Mouse (Mus musculus): ENCODE measurements at regions not wholly inside any gene's neighbourhood (a gene's known extent, or its start where the extent isn't known, plus 50 kb on each side); places are given as distances from the start of the nearest gene placed in this dataset.

DNA sequence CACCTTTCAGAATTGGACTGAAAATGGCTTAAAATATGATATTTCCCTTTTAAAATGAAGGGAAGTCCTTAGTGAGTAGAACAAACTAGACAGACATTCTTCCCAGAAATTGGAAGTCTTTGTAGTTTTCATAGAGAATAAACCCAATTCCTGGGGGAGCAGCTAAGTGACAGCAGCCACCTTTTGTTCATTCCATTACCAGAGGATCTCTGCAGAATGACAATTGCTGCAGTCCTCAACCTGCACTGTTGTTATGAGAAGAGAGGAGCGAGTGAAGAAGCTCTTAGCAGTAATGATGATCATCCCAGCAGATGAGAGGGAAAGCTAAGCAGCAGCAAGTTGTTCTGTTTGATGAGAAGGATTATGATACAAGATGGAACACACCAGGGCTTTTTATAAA lies 831.0 kb upstream of the Cdh10 start:
- no peak overlapping the region for H3K4me3 ChIP-seq (replicated peaks; ENCODE audit: low read length)
- H3K27ac ChIP-seq (ENCODE audit: low read length) = no peak overlapping the region
- no peak overlapping the region for H3K9ac ChIP-seq (replicated peaks; ENCODE audit: low read depth, low read length)
- no peaks in the 10 kb centered on the region for H3K9me3 ChIP-seq (ENCODE audit: control insufficient read depth, low read length)
- H3K4me1 ChIP-seq (replicated peaks; ENCODE audit: control insufficient read depth, insufficient read depth, low read length) = no peaks in the 10 kb centered on the region
- WGBS = 49% methylated on average over 1 of the region's 1 CpGs
- ATAC-seq = no peak
- H3K4me2 ChIP-seq (ENCODE audit: low read length) = no peak overlapping the region
- no peaks in the 10 kb centered on the region for H3K36me3 ChIP-seq (ENCODE audit: control insufficient read depth, insufficient read depth)
- H3K27me3 ChIP-seq (replicated peaks; ENCODE audit: control insufficient read depth, insufficient read depth, low read length) = no peaks in the 10 kb centered on the region

DNA sequence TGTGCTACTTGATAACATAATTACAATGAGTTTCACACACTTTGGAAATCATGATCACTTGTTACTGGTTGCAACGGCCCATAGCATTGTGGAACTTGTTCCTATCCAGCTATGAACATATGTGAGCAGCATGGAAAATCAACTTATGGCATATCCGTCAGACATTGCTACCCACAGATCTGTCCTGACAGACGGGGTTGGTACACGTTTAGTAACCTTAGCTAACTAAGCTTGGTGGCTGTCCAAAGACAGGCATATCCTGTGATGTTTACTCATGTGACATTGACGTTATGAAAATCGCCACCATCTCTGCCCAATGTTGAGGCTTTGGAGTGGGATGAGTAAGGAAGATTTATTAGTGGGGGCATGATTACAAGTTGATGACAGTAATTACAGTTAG lies 786.1 kb upstream of the Cdh10 start:
- Histone ChIP-seq H3K9ac (replicated peaks; ENCODE audit: low read depth, low read length) (no peak overlapping the region), H3K9me3 (ENCODE audit: control insufficient read depth, low read length) (no peaks in the 10 kb centered on the region), H3K27me3 (replicated peaks; ENCODE audit: control insufficient read depth, insufficient read depth, low read length) (no peaks in the 10 kb centered on the region), H3K4me3 (replicated peaks; ENCODE audit: low read length) (no peak overlapping the region), H3K4me1 (replicated peaks; ENCODE audit: control insufficient read depth, insufficient read depth, low read length) (no peaks in the 10 kb centered on the region), H3K4me2 (ENCODE audit: low read length) (no peak overlapping the region), H3K36me3 (ENCODE audit: control insufficient read depth, insufficient read depth) (no peaks in the 10 kb centered on the region), H3K27ac (ENCODE audit: low read length) (no peak overlapping the region)
- no peak for ATAC-seq
- 80% methylated on average over 6 of the region's 6 CpGs for WGBS

DNA sequence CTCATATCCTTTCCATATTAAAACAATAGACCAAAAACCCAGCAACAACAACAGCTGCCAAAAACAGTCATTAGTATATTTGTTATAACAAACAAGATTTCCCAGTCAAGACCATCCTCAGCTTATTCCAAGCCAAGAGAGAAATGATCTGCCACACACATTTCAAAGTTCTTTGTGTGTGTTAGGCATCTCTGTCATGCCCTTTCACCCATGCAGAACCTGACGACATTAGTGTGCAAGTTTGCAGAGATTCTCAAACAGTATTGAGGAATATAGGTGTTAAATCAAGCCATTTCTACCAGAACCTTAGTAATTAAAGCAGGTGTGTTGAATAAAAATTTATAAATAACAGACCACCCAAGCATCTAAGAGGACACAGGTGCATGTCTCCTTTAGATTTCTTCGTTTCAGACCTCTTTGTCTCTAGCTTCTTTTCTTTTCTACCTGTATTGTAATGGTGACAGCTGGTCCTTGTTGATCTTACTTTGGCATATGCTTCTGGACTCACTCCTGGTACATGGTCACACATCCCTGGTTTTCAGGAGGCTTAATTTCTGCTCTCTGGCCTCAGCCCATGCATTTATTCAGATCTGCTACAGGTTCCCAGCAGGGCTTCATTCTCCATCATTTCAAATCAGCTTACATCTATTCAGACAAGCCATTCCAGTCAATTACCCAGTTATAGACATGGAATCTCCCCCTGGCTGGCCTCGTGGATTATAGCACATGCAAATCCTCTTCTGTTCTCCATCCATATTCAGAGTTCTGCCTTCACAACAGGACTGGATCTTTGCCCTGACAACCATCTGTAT lies 766.3 kb upstream of the Cdh10 start:
- WGBS = 6% methylated on average over 3 of the region's 3 CpGs
- H3K27me3 ChIP-seq (replicated peaks; ENCODE audit: control insufficient read depth, insufficient read depth, low read length) = no peaks in the 10 kb centered on the region
- no peaks in the 10 kb centered on the region for H3K9me3 ChIP-seq (ENCODE audit: control insufficient read depth, low read length)
- H3K9ac ChIP-seq (replicated peaks; ENCODE audit: low read depth, low read length) = no peak overlapping the region
- H3K36me3 ChIP-seq (ENCODE audit: control insufficient read depth, insufficient read depth) = no peaks in the 10 kb centered on the region
- ATAC-seq = peak; percentile 97
- no peaks in the 10 kb centered on the region for H3K4me1 ChIP-seq (replicated peaks; ENCODE audit: control insufficient read depth, insufficient read depth, low read length)
- peak overlapping the region; percentile 58 for H3K27ac ChIP-seq (ENCODE audit: low read length)
- H3K4me3 ChIP-seq (replicated peaks; ENCODE audit: low read length) = no peak overlapping the region
- no peak overlapping the region for H3K4me2 ChIP-seq (ENCODE audit: low read length)

DNA sequence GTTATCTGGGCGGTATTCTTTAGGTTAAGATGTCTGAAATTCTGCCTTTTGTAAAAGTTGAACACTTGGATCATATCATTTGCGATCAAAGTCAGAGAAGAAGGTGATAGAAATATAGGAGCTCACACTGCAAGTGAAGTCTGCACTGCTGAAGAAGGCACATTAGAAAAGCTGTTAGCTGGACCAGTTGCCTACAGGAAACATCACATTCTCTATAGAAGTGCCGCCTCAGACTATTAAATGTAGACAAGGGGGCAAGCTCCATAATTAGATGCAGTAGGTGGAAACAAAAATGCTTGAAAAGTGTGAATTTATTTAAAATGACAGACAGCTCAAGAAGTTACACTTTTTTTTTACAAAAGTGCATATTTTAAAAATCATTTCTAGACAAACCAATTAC lies 753.2 kb upstream of the Cdh10 start:
- H3K27me3 ChIP-seq (replicated peaks; ENCODE audit: control insufficient read depth, insufficient read depth, low read length) = no peaks in the 10 kb centered on the region
- H3K4me3 ChIP-seq (replicated peaks; ENCODE audit: low read length) = no peak overlapping the region
- H3K36me3 ChIP-seq (ENCODE audit: control insufficient read depth, insufficient read depth) = no peaks in the 10 kb centered on the region
- H3K9ac ChIP-seq (replicated peaks; ENCODE audit: low read depth, low read length) = no peak overlapping the region
- no peaks in the 10 kb centered on the region for H3K9me3 ChIP-seq (ENCODE audit: control insufficient read depth, low read length)
- 75% methylated on average over 3 of the region's 3 CpGs for WGBS
- H3K4me2 ChIP-seq (ENCODE audit: low read length) = no peak overlapping the region
- H3K4me1 ChIP-seq (replicated peaks; ENCODE audit: control insufficient read depth, insufficient read depth, low read length) = no peaks in the 10 kb centered on the region
- H3K27ac ChIP-seq (ENCODE audit: low read length) = no peak overlapping the region
- ATAC-seq = peak; percentile 64; the same call in 1 of the 2 replicates

DNA sequence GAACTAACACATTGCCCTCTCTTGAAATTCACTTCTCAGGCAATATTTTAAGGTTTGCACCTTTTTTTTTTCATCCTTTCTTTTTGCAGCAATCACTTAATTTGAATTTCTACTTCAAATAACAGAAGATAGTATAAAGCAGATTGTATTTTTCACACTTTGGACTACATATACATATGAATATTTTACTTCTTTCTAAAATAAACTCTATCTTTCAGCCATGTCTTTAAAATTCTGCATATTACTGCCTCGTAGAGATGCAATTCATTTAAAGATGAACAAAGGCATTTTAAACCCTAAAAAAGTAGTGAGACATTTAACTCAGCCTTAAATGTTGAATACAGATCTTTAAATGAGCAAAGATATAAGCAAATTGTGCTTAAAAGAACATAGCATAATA lies 739.1 kb upstream of the Cdh10 start:
- Histone ChIP-seq H3K27me3 (replicated peaks; ENCODE audit: control insufficient read depth, insufficient read depth, low read length) (no peaks in the 10 kb centered on the region), H3K4me1 (replicated peaks; ENCODE audit: control insufficient read depth, insufficient read depth, low read length) (peaks cover 2% of the 10 kb centered on the region; the same call in 1 of the 2 replicates), H3K27ac (ENCODE audit: low read length) (no peak overlapping the region), H3K4me3 (replicated peaks; ENCODE audit: low read length) (no peak overlapping the region), H3K4me2 (ENCODE audit: low read length) (no peak overlapping the region), H3K9ac (replicated peaks; ENCODE audit: low read depth, low read length) (no peak overlapping the region), H3K36me3 (ENCODE audit: control insufficient read depth, insufficient read depth) (no peaks in the 10 kb centered on the region), H3K9me3 (ENCODE audit: control insufficient read depth, low read length) (no peaks in the 10 kb centered on the region)
- ATAC-seq = 0 out of 2 replicates have a peak, but pooled peaks have one; percentile 50
- 65% methylated on average over 1 of the region's 1 CpGs for WGBS
